Mouse (Mus musculus) naive thymus-derived CD4-positive, alpha-beta T cell, adult 2 months (primary cell): ENCODE results near the gene Cubn.

Experiments
- DNase-seq: peaks from one replicate; pipeline ENCODE4 v3.0.0-alpha.2; 2011; ENCODE audit warnings: low read depth

Cubn gene

GRCm38 (mm10) chr2:13237140-13237901 lies 254.3 kb downstream of the Cubn start:
- DNase-seq: peak; percentile 84

DNA sequence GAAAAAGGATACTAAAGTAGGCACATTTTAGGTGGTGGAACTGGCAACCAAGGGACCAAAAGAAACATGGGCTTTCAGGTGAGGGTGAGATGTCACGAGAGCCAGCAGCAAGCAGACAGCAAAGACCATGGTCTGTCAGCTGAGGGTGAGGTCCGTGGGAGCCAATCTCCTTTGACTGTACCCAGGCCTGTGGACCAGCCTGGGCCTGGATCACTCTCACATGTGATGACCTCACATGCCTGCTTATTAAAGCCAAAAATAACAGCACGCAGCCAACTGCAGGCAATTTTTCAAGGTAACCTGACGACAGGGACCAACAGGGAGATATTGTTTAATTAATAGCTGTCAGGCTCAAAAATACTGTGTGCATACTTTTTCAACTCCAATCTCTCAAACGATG lies 255.9 kb downstream of the Cubn start:
- no peak for DNase-seq

DNA sequence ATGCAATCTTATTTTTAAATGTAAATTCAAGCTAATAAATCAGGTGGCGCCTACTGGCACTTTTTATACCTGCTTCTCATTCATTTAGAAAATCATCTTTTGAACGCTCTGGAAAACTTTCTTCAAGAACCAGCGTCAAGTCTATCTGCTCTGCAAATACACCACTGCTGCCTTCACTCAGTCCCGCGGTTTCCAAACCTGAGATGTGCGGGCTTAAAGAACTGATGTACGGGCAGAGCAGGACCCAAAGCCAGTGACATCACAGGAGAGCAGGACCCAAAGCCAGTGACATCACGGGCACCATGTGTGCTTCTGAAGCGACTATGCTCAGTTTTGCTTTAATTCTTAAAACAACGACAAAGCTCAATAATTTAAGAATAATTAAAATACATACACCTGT lies 256.8 kb downstream of the Cubn start:
- no peak for DNase-seq

- peak; percentile 37 for DNase-seq
Observed at GRCm38 (mm10) chr2:13233902-13234301, 257.7 kb downstream of the Cubn start.

- DNase-seq: peak; percentile 64
Observed at GRCm38 (mm10) chr2:13233254-13233835, 258.3 kb downstream of the Cubn start.

DNA sequence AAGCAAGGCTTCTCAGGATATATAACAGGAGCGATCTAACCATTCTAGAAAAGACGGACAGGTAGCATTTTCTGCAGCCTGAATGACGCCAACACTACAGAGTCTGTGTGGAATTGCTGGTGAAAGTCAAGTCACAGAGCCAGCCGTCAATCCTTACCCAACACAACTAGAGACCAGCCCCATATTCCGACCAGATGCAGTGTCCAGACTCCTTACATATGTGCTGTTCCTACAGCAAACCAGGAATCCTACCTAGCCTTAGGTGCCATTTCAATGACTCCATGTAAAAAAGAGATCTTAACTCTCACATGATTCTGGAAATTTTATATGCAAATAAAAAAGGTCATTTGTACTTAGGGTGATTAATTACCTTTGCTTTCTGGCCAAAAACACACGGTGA lies 259.3 kb downstream of the Cubn start:
- DNase-seq: no peak

DNA sequence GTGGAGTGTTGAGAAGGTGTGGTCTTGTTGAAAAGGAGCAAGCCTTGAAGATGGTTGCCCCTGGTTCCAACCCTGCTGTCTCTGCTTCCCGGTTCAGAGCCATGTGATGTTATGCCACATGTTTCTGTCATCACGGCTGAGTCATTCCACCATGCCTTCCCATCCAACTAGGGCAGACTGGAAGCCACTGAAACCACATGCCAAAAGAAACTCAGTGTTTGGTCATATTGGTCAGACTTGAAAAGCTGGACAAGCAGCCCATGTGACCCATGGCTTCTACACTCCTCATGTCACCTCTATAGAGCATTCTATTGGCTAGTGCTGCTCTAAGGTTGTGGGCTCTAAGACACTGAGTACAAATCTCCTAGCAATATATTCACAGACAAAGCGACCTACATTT lies 261.9 kb downstream of the Cubn start:
- no peak for DNase-seq
